Mouse (Mus musculus) cortical plate, adult 2 months (tissue): ENCODE measurements around the gene Pctp. TPM values are rescaled to one million over a fixed set of nuclear protein-coding genes. Genes with fewer than 3 reads are reported as not detected.

Experiments used
- H3K27ac ChIP-seq: fragments of 200-500 bp; 2 replicates; pipeline ENCODE4 v1.5.1; 2012; ENCODE audit warnings: low read length, control low read depth, inconsistent platforms; ENCODE audit not compliant: insufficient read depth
- H3K4me1 ChIP-seq: fragments of 200-500 bp; 2 replicates; pipeline ENCODE4 v1.6.1; 2011; ENCODE audit warnings: low read length; ENCODE audit not compliant: control insufficient read depth, insufficient read depth
- H3K4me3 ChIP-seq: fragments of 200-500 bp; 2 replicates; pipeline ENCODE4 v1.5.1; 2011; ENCODE audit warnings: mild to moderate bottlenecking, low read length, control low read depth; ENCODE audit not compliant: insufficient read depth
- CTCF ChIP-seq: fragments of 200-500 bp; IDR thresholded peaks from 2 replicates; pipeline ENCODE4 v1.5.1; 2011; ENCODE audit warnings: mild to moderate bottlenecking, control low read depth, low read length; ENCODE audit not compliant: insufficient read depth; ENCODE audit errors: extremely low read depth
- POLR2A ChIP-seq: fragments of 200-500 bp; IDR thresholded peaks from 2 replicates; pipeline ENCODE4 v1.6.1; 2011; ENCODE audit warnings: mild to moderate bottlenecking, low read length, control low read depth; ENCODE audit not compliant: insufficient read depth; ENCODE audit errors: extremely low read depth
- polyA plus RNA-seq: library from polyadenylated mRNA; depleted of rRNA; stranded (reverse); fragments of >200 nt; gene quantifications from 2 replicates; pipeline ENCODE4 v1.2.3, GENCODE M21; 2012

Pctp gene
- polyA plus RNA-seq, 1 experiment, result 1.6 TPM

DNA sequence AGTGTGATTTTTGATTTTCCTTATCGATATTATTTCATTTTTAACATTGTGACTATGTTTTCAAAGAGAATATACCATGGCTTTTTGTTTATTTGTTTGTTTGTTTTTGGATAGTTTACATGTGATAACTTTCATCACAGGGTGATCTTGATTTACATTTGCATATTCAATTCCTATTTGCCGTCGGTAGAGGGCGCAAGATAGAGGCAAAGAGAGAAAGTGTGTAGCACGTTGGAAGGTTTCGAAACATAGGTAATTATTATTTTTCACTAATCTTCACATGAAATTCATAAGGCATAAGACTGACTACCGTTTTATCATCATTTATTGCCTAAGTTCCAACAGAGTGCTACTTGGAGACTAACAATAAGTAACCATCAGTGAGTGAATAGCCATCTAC is 16.5 kb upstream of the Pctp start:
- Histone ChIP-seq H3K4me3 (no peak overlapping the region), H3K27ac (no peak overlapping the region), H3K4me1 (no peaks in the 10 kb centered on the region)
- TF ChIP-seq POLR2A (no peak), CTCF (peak; percentile 53; the same call in 1 of the 2 replicates)

DNA sequence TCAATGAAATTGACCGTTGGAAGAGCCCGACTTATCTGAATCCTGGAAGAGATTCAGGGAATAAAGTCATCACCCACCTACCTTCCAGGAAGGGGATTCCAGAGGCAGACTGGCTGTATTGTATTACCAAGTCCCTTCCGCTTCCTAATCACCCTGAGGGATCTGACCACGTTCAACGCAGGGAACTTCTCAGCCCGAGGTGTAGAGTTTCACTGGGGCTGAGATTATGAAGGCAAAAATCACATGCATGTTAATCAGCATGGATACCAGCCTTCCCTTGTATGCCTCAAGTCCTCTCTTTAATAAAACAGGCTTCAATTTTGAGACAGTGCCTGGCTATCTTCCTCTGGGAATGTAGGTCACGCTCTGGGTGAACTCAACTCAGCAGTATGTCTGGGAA is 12.6 kb upstream of the Pctp start:
- TF ChIP-seq POLR2A (no peak), CTCF (no peak)
- H3K4me1 ChIP-seq, result no peaks in the 10 kb centered on the region
- no peak overlapping the region for H3K27ac ChIP-seq
- no peak overlapping the region for H3K4me3 ChIP-seq

DNA sequence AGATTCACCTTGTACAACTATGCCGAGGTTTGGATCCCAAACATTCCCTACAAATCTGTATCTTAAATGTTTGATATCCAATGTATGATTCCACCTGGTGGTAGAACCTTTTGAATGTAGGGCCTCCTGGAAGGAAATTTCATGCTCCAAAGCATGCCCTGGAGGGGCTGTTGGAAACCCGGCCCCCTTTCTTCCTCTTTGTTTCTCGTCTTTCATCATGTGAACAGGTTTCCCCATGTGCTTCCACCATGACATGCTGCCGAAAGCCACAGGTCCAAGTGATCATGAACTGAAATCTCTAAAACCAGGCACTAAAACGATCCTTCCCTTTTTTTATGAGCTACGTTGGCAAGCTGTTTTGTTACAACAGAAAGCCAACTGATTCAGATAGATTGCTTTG is 11.0 kb upstream of the Pctp start:
- TF ChIP-seq POLR2A, result no peak
- no peak for TF ChIP-seq CTCF
- Histone ChIP-seq H3K27ac (no peak overlapping the region), H3K4me3 (no peak overlapping the region), H3K4me1 (no peaks in the 10 kb centered on the region)

DNA sequence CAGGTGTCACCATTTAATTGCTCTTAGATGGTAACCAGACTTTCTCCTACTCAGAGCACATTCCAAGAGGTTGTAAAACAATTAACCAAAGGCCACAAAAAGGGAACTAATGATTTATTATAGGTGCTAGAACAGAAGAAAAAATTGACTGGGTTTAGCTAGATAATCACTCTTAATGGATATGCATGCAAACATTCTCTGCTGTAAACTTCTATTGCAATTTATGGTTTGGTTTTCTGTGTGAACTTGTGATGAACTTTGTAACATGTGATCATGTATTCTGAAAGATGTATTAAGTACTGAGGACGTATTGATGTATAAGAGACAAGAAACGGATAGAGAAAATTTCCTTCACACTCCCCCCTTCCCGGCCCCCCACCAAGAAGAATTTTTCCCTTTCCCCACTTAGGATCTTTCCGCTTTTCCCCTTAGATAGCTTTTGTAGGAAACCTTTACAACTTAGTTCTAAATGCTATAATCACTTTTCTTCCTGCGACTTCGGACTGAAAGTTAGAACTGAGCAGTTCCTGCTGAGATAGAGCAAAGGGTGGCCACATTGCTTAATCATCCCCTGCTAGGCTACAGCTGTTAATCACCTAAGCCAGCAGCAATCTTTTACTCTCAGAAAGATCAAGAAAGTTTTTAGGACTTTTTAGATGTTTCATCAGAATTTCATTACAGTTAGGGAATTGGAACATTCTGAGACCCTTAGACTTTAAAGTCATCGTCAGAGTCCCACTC is 5.3 kb upstream of the Pctp start:
- Histone ChIP-seq H3K27ac (no peak overlapping the region), H3K4me1 (no peaks in the 10 kb centered on the region), H3K4me3 (no peak overlapping the region)
- TF ChIP-seq POLR2A, result no peak
- TF ChIP-seq CTCF, result no peak

DNA sequence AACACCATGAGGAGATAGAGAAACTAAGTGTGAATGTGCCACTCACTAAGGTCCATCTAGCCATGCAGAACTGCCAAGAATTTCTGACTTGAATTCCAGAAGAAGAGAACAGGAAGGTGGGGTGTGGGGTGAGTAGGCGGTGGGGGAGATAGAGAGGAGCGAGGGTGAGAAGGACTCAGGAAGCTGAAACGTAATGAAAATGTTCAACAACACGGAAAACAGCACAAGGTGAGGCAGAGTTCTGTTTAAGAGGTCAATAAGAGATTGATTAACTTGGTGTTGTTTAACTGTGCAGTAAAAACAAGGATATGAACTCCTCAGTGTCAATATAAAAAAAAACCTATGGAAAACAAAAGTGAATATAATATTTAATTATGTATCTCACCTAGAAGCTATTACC is 3.4 kb upstream of the Pctp start:
- Histone ChIP-seq H3K27ac (no peak overlapping the region), H3K4me1 (no peaks in the 10 kb centered on the region)
- TF ChIP-seq POLR2A (no peak), CTCF (no peak)

DNA sequence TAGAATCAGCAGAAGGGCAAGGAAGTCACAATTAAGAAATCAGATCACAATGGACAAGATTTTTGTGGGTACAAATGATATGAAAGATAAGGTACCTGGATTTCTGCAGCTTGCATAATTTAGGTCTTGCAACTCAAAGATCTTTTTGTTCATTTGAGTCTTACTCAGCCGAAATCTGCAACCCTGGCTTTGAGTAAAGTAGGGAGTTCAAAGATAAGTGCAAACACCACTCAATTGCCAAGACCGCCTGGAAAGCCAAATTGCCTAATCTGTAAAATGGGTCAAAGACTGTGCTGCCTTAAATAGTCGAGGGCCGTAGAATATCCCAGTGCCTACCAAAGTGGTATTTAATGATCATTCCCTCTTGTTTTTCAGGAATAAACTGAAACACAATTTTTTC is 692 bp upstream of the Pctp start:
- Histone ChIP-seq H3K27ac (no peak overlapping the region), H3K4me3 (no peak overlapping the region), H3K4me1 (no peaks in the 10 kb centered on the region)
- TF ChIP-seq POLR2A (no peak), CTCF (no peak)

More for the DNA sequence above, 3.4 kb upstream of the Pctp start:
- no peak overlapping the region for H3K4me3 ChIP-seq

DNA sequence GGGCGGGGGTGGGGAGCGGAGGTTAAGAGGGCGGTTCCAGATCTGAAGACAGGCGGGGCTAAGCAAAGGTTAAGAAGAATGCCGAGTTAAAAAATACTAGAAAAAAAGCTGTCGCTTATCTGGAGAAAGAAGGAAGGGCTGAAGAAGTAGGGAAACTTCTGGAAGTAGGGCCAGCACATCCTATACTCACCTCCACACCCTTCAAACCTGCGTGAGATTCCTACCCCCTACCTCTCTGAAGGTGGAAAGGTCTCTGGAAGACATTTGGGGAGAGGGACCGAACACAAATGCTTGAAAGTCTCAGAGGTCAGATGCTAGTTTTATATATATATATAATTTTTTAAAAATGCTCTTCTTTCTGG is 274 bp upstream of the Pctp start:
- TF ChIP-seq CTCF (no peak), POLR2A (no peak)
- peak overlapping the region; percentile 26; the same call in 1 of the 2 replicates for H3K4me3 ChIP-seq

DNA sequence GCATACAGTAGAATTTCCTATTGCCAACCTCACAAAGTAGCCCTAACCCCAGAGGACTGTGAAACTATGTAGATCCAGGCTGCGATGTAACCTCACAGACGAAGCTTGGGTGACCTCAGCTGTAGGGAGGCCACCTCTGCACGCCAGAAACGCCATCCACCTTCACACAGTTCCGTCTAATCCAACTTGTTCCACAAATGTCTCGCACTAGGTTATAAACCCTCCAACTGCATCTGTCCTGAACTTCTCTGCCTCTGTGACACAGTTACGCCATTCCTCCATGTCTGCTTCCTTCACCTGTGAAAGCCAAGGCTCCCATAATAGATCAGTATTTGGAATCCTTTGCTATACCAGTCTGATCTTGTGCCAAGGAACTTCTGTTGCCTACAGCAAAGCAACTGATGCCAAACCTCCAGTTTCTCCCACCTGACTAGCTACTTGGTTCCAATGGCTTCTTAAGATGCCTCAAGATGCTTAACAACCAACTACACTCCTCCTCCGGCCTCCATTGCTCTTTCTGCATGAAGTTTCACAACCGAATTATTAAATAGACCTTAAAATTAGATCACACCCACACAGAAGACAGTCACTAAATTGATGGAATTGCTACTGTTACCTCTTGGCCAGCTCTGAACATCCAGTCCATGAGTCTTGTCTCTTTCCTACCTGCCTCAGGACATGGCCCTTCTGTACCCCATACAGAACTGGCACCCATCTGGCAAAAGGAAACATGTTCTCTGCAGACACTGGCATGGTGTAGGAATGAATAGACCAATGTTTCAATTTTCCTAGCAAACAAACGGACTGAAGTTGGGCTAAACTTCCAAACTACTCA is 1.1 kb downstream of the Pctp start:
- Histone ChIP-seq H3K4me3 (no peak overlapping the region), H3K4me1 (no peaks in the 10 kb centered on the region), H3K27ac (no peak overlapping the region)
- TF ChIP-seq POLR2A (no peak), CTCF (no peak)

More for the DNA sequence above, 274 bp upstream of the Pctp start:
- H3K27ac ChIP-seq, result no peak overlapping the region
- H3K4me1 ChIP-seq, result no peaks in the 10 kb centered on the region

DNA sequence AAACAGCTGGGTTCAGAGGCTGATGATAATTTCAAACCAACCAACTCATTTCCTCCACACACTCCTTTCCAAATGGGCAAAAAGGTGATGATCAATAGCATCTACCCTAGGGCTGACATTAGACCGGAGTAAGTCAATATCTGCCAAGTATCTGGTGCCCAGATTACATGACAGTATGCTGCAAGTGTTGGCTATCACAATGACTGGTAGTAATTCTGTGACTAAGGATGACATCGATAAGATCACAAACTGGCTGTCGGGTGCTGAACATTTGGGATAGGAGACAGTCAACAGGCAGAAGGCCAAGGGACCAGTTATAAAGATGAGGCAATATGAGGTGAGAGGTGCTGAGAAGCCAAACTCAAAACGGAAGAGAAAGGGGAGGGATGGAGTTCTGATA is 2.0 kb downstream of the Pctp start:
- TF ChIP-seq POLR2A (no peak), CTCF (no peak)
- no peaks in the 10 kb centered on the region for H3K4me1 ChIP-seq
- H3K4me3 ChIP-seq, result no peak overlapping the region
- H3K27ac ChIP-seq, result no peak overlapping the region

DNA sequence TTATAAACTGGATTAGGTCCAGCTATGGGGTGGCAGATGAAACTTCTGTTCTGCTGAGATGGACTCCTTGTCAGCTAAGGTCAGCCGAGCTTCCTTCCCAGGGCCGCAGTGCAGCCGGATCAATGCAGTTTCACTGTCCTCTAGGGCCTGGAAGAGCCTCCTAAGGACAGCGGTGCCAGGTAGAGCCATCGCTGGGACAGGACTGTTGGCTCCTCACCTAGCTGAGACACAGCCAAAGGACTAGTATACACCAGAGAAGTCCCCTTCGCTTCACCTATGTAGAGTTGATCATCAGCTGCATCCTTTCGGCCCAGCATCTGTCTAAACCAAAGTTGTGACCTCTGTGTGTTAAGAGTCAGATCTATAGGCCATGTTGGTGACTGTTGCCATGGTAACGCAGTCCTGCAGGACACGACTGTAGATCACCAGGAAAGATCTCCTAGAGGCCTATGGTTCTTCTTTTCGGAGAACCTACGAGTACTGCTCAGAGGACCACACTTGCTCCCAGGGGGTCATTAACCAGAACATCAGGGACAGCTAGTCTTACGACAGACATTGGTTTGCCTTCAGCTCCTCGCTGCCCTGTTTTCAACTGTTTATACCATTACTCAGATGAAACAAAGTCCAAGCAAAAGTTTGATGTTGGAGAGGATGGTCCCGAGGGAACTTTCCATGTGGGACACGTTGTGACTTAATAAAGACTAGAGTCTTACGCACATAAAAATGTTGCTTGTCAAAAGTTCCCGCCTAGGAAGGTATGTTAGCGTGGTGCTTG is 3.5 kb downstream of the Pctp start:
- no peak for TF ChIP-seq CTCF
- no peak for TF ChIP-seq POLR2A
- Histone ChIP-seq H3K4me1 (no peaks in the 10 kb centered on the region), H3K27ac (no peak overlapping the region), H3K4me3 (no peak overlapping the region)
